Mouse (Mus musculus) hindlimb bud, embryonic 11.5 days (tissue): ENCODE measurements at regions not wholly inside any gene's neighbourhood (a gene's known extent, or its start where the extent isn't known, plus 50 kb on each side); places are given as distances from the start of the nearest gene placed in this dataset.
A peak's percentile ranks its signal among the peaks of the same experiment; 100 is the strongest.

Experiments used
- DNase-seq: peaks from one replicate; pipeline ENCODE4 v3.0.0-alpha.2; 2012; ENCODE audit warnings: low read depth, low spot score; ENCODE audit errors: extremely low spot score

DNA sequence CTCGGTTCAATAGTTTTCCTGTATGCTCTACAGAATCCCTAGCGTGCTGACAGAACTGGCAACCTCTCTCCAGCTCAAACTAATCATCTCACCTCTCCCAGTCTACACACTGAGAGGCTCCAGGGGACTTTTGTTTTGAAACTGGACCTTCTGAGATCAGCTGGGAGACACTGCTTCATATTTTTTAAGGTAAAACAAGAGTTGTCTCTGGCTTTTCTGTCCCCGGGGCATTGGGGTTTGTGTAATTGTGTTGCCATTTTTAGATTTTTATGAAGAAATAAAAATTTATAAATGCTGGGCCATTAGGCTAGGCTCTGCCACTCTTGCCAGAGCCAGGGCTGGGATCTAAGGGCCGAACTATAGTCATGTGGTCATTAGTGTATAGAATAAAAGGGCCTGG lies 179.8 kb upstream of the Cdh5 start:
- DNase-seq = no peak

DNA sequence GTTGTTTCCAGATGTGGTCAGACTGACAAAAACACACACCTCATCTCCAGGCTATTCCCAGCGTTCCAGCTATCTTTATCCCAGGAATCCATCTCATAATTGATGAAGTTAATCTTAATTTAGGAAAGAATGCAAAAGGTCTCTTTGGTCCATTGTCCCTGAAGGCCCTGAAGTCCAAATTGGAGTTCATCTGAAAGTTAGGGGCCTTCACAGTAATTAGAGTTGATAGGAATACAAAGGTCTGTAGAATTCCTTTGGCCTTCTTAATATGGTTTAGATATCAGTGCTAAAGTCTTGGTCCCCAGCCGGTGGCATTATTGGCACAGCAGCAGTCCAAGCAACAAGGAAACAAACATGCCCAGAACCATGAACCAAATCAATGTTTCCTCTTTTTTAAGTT lies 178.7 kb upstream of the Cdh5 start:
- no peak for DNase-seq

DNA sequence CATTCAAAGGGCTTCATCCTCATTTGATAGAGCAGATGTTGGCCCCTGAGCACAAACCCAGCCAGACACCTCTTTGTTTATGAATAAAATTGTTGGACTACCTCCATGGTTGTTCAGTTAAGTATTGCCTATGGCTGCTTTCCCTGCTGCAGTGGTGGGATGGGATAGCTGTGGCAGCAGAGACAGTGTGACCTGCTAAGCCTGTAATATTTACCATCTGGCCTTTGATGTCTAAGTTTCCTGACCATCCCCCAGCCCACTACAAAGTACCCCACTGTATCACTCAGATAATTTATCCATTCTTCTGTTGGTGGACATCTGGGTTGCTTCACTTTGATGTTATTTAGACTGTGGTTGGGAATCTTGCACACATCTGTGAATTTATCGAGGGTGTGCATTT lies 168.7 kb upstream of the Cdh5 start:
- no peak for DNase-seq

DNA sequence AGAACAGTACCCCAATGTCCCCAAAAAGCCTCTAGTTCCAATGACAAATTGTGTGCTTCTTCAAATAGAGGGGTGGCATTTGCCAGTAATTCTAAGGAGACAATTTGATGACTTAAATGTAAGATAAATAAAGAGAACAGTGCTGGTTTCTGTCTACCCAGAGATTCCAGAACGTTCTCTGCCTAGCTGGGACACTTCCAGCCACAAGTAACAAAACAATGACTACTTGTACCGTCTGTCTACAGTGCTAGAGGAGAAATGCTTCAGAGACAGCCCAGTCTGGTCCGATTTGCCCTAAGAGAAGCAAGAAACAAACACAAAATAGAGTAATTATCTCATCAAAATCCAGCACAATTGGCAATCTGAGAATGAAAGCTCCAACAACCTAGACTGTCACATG lies 164.9 kb upstream of the Cdh5 start:
- no peak for DNase-seq

DNA sequence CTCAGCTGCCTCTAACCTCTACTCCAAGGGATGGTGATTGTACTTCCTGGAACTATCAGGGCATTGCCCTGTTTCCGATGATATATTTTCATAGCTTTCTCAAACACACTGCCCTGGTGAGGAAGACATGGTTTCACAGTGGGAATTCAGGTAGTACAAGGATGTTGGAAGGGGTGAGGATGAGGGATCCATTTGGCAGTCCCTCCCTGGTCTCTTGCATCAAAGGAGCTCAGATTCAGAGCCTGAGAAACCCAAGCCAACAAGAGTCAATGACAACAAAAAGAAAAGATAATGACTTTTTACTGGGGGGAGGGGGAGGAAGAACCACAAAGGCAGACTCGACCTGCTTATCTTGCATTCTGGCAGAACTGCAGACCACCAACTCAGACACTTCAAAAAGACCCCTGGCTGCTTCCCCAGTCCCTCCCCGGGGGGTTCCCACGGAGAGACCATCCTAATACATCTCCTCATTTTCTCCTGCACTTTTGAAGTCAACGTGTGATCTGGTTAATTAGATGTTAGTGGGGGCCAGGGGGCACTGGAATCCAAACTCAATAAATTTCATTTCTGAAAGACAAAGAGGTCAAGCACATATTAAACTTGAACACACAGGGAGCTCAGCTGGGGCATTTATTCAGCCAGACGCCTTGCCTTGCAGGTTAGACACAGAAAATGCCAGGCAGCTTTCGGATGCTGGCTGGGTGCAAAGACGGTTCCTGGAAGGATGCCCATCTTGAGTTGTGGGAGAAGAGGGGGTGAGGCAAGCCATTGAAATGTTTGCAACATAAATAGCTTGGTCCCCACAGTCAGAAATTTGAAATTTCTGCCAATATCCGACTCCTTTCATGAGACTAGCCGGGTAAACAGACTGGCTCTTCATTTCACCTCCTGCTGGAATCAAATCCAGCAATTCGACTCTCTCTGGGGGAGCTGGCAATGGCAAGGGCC lies 162.9 kb upstream of the Cdh5 start:
- no peak for DNase-seq

DNA sequence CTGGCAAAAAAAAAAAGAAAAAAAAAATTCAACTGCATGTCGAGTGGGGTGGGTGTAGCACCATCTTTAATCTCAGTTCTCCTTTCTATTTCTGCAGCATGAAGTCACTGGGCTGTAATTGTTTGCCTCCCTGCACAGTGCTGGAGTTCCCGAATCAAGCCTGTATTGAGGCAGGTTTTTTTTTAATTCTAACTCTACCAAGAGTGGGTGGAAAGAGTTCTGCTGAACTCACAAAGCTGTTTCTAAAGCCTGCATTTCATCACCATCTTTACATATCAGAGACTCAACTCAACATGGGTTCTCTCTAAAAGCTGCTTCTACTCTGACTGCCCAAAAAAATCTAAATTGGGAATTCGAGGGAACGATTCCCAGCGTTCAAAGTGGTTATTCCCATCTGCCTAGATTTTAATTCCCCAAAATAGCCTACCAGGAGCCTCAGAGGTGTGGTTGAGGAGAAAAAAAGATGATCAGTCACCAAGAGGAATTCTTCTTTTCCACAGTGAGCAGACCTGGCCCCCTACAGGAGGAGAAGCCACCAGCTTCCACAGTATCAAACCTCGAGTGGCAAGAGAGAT lies 160.4 kb upstream of the Cdh5 start:
- DNase-seq = no peak

DNA sequence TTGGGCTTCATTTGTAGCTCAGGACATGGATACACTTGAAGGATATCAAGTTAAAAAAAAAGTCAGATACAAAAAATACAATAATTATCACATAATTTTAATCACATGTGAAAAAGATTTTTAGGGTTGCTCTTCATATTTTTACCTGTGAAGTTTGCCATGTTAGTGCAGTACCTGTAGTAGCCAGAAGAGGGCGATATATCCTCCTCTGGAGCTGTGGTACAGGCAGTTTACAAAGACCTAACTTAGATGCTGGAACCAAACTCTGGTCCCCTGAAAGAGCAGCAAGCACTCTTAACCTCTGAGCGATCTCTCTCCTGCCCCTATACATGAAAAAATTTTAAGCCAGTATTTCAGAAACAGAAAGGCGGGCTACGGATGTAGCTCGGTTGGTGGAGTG lies 153.0 kb upstream of the Cdh5 start:
- peak; percentile 10 for DNase-seq

DNA sequence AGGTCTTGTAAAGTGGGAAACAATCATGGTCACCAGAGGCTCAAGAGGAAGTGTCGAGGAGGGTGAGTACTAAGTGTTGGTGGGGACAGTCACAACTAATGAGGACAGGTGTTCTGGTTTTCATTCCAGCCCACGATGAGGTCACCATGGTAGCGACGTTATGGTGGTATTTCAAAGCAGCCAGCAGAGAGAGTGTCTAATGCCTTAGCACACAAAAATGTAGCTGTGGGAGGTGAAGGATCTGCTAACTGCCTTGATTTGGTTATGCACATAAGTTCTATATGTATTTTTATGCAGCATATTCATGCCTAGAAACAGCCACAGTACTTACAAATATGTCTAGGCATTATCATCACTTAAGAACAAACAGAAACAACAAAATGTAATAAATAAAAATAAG lies 151.0 kb upstream of the Cdh5 start:
- no peak for DNase-seq

DNA sequence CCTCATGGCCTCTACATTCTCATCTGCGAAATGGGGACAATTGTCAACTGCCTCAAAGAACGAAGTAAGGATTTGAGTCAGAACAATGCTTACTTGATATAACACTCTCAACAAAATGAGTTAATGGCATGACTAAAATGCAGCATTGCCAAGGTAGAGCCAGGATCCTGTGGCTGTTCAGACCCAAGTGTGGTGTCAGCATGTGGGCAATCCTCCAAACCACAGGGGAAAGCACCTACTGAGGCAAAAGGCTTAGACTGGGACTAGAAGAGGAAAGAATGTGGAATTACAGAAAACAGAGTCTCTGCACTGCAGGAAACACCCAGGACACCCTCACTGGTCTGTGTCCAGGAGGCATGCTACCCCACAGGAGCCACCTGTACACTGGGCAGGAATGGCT lies 147.8 kb upstream of the Cdh5 start:
- DNase-seq = no peak

DNA sequence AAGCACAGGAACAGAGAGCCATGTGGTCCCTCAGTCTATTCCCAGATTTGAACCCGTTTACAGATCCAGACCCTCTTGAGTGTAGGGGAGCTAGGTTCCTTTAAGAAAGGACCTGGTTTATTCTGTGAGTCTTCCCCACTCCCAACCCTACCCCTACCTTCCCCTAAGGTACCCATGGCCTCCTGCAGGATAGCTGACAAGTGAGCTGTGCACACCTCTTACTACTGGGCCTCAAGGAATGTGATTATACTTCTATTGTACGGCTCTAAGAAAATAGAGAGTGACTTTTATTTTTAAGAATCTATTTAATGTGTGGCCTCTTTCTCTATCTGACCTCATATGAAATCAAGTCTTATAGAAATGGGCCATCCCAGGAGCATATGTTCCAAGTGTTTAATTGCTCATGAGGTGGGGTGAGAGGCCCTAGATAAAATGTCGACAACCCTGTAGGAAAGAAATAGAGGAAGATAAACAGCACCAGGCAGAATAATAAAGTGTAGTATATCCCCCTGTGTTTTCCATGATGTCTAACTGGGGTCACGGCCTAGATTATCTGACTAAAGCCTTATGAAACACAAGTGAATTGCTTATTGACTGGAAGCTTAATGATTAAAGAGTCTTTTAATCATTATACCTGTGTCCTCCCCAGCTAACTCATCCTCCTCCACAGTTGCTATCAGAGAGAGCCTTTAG lies 145.7 kb upstream of the Cdh5 start:
- no peak for DNase-seq

DNA sequence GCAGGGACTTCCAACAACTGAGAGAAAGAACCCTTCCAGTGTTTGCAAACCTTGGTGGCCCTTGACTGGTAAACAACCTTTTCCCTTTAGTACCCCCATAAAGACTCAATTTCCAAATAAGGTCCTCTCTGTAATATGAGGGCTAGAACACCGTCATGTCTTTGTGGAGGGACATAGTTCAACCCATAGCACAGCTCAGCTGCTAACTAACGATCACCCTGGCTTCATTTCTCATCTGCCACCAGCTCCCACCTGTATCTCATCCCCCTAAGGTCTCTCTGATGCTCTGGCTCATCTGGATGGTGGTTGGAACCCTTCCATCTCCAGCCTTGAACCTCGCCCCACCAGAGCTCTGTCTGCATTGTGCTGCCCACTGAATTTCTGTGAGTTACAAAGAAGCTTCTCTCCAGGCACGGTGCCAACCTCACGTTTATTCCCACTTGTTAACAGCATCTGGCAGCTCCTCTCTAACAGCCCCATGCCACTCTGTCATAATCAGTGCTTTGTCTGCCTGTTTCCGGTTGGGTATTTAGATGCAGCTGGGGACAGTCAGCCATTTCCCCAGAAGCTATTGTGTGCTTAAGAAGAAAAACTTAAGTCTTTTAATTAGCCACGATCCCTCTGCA lies 137.0 kb upstream of the Cdh5 start:
- no peak for DNase-seq

DNA sequence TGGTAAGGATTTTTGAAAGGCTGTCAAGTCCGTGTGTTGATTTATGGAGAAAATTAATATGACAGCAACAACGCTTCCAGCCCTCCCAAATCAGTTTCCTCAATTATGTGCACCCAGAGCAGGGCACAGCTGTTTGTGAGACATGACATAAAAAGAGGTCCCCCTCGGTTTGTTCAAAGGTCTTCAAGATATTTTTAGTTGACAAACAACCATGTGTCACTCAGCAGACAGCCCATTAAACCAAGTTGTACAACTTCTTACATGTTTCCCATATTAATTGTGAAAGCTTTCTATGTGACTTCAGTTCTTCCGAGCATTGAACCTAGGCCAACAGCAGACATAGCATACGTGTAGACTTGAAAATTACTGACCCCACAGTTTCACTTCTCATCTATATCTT lies 131.5 kb upstream of the Cdh5 start:
- no peak for DNase-seq

DNA sequence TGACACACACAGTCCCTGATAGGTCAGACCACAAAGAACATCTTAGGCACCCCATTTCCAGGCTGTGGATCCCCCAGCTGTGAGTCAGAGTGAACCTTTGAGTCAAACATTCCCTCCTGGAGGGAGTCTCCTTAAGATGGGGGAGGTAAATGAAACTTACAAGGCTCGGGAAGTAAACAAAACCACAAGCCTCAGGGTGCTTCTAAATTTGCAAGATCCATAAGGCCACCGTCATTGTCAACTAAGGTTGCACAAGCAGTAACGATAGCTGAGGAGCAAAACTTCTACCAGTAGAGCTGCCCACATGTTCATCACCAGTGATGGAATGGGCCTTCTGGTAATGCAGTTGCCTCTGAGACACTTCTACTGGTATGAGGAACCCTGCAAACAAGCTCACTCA lies 130.9 kb upstream of the Cdh5 start:
- no peak for DNase-seq

DNA sequence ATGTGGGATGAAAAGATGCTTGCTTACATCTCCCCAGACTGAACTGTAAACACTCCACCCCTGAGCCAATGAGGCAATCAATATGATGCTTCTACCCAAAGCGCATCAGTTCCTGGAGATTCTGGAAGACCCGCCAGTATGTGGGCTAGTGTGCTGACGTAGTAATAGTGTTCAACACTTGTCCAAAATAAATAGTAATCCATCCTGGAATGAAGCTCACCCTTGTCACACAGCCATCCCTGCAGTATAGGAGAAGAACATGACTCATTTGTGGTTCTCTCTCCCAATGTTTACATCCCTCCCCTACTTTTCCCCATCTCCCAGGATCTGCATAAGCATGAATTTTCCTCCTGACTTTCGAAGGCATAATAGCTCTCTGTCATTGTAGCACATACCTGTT lies 130.5 kb upstream of the Cdh5 start:
- DNase-seq = no peak

DNA sequence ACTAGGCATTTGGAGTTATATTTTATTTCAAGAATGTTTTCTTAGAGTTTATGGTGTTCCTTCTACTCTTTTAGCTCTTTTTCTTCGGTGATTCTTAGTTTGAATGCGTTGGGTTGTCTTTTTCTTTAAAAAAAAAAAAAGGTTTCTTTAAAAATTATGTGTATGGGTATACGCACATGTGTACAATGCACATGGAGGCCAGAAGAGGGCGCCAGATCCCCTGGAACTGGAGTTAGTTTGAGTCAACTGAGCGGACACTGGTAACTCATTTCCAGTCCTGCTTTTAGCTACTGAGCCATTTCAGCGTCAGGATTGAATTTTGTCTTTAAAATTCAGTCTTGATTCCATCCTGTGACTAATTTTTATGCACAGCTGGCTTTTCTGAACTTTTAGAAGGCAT lies 124.9 kb upstream of the Cdh5 start:
- no peak for DNase-seq

DNA sequence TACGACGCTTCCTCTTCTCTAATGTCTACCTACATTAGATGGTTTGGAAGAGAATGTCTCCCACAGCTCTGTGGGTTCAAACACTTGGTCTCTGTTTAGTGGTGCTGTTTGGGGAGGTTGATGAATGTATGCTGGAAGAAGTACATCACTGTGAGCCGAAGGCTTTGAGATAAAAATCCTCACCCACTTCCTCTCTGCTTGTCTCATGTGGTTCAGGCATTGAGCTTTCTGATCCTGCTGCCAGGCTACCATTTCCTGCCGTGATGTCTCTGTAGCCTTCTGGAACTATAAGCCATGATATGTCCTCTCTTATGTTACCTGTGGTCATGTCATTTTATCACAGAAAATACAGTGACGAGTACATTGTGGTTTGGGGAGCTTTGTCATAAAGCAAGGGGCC lies 122.5 kb upstream of the Cdh5 start:
- DNase-seq = no peak

DNA sequence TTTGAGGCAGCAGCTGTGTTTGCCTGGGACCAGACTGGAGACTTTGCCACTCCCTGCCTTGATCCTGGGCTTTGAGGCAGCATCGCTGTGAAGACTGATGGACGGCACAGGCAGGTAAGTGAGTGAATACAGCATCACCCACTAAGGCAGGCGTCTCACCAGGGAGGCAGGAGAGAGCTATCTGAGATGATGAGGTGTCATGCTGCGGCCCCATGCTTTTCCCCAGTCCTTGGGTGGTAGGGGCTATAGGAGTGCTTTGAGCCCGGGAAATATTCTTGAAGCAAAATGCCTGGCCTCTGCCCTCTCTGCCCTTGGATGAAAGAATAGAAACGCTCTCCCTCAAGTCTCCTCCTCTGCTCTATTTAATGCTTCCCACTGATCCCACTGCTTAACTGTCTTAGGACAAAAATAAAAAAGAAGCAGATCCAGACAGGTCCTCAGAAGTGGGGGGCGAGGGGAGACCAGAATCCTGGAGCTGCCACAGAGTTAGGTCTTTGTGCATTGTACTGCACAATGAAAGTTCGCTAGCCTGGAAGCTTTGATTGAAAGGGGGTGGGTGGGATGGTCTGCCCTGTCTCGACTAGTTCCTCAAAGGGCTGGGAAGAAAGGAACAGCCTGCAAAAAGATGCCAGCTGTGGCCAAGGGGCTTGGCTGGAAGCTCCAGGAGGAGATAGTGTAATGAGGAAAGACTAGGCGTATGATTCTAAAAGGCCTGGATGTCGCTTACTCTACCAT lies 117.4 kb upstream of the Cdh5 start:
- DNase-seq = no peak

DNA sequence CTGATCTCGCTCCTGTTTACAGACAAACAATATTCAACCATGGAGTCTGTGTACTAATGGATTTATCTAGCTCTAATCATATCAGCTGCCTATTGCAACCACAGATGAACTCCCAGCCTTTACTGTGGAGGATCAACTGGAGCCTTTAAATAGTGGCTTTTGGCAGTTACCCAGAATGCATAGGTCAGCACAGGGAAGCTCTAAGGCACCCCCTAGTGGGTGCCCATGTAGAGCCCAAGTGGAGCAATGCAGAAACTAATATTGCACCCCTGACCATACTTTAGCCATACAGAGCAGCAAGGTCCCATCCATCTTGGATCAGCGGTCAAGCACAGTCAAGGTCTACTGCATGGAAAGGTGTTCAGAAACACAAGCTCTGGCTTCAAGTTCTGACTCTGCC lies 115.8 kb upstream of the Cdh5 start:
- no peak for DNase-seq

DNA sequence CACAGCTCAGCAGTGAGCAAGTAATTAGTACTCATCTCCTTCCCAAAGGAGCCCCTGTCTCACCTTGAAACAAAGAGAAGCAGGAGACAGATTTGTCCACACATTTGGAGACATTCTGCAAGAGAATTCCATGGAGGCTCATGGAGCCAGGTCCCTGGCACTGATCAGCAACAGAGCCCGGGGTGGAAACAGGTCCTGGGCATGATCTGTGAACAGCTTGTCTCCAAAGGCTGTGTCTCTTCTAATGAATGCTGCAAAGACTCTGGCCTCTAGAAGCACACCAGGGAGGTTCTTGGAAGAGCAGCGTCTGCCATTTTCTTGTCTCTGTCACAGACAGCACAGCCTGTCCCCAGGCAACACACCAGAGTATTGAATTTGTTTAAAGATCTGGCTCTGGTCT lies 107.5 kb upstream of the Cdh5 start:
- DNase-seq = no peak

DNA sequence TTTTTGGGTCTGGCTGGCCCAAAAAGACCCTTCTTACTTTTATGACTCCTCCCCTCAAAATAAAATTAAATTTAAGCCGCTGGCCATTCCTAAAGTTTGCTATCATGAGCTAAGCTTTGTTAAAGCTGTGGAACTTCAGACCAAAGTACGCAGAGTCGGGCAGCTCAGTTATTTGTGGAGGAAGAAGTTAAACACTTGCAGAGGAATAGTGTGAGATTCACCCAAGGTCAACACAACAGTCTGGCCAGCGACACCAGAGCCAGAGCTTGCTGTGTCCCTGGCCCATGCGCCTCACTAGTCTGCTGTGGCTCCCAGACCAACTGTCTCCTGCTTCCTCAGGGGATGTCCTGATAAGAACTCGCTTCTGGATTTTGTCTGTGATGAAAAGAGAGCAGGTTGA lies 103.3 kb upstream of the Cdh5 start:
- no peak for DNase-seq

DNA sequence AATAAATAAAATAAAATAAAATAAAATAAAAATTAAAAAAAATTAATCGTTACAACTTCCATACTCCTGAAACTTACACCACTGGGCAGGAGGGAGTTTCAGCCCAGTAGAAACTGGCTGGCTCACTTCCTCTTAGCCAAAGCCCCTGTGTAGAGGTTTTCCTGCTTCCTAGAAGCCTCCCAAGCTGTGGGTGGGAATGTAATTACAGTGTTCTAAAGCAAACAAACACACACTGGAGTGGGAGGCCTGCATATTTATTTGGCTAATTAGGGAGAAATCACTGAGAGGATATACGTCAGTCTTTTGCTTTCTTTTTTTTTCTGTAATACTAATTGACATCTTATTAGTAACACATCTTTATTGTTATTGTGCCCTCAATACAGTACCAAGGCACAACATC lies 94.2 kb upstream of the Cdh5 start:
- no peak for DNase-seq
